9 mouse cellular contexts compared by ENCODE assay signal in genomic region chr15:80257602-80258239, GRCm38 (mm10). TPM values are rescaled to one million over a fixed set of nuclear protein-coding genes. Genes with fewer than 3 reads are reported as not detected.
A peak's percentile ranks its signal among the peaks of the same experiment; 100 is the strongest.
DNase-seq lines count a peak whose midpoint lies in the region; ATAC-seq lines count a peak whose summit lies in the region.
"Had no signal": no experiment of that assay in that cellular context is flagged by ENCODE, and none has a peak within 500 bp of the region (broad histone marks: within the 10 kb centered on the region; RNA-seq: fewer than 3 reads in every experiment).

No protein-coding gene starts in this region.

- peak overlapping the region; percentile 58 for H3K9ac ChIP-seq in heart, embryonic 11.5 days (ENCODE audit: low read depth, low read length)
- H3K9ac ChIP-seq in forebrain, embryonic 16.5 days (replicated peaks; ENCODE audit: low read depth, low read length): no peak overlapping the region
- H3K9ac ChIP-seq in liver, embryonic 13.5 days: peak overlapping the region; percentile 99

- peak overlapping the region; percentile 99 for H3K27ac ChIP-seq in heart, embryonic 11.5 days (ENCODE audit: low read depth, low read length)
- peak overlapping the region; percentile 24; the same call in 1 of the 2 replicates for H3K27ac ChIP-seq in forebrain, embryonic 16.5 days (ENCODE audit: low read length)
- H3K27ac ChIP-seq in liver, embryonic 13.5 days: peak overlapping the region; percentile 99

- peaks cover 14% of the 10 kb centered on the region for H3K36me3 ChIP-seq in heart, embryonic 11.5 days (ENCODE audit: control insufficient read depth, insufficient read depth, low read length)
- peaks cover 14% of the 10 kb centered on the region for H3K36me3 ChIP-seq in forebrain, embryonic 16.5 days (ENCODE audit: control insufficient read depth, insufficient read depth)
- peaks cover 67% of the 10 kb centered on the region for H3K36me3 ChIP-seq in liver, embryonic 13.5 days

- H3K9me3 ChIP-seq in heart, embryonic 11.5 days (replicated peaks; ENCODE audit: control insufficient read depth, low read length): no peaks in the 10 kb centered on the region
- H3K9me3 ChIP-seq in forebrain, embryonic 16.5 days (ENCODE audit: control insufficient read depth, low read length): no peaks in the 10 kb centered on the region
- no peaks in the 10 kb centered on the region for H3K9me3 ChIP-seq in liver, embryonic 13.5 days (replicated peaks)

- no peak for DNase-seq in heart, adult 9 months (ENCODE audit: low spot score in 2 of 2)
- peak; percentile 66 for DNase-seq in NIH3T3 (ENCODE audit: low read depth)
- DNase-seq in liver, embryonic 13.5 days: no peak
- peak; percentile 74 for DNase-seq in skeletal muscle tissue, adult 2 months (ENCODE audit: low read depth, low spot score)
- DNase-seq in layer of hippocampus, adult 11-12 months (ENCODE audit: low spot score): no peak
- no peak for DNase-seq in spleen, adult 12 weeks (ENCODE audit: low spot score)

- peak overlapping the region; percentile 84 for H3K4me2 ChIP-seq in heart, embryonic 11.5 days
- peak overlapping the region; percentile 78 for H3K4me2 ChIP-seq in forebrain, embryonic 16.5 days (ENCODE audit: low read length)
- H3K4me2 ChIP-seq in liver, embryonic 13.5 days: peak overlapping the region; percentile 94

- 37% methylated on average over 4 of the region's 4 CpGs for WGBS in heart, embryonic 11.5 days (ENCODE audit: insufficient replicate concordance)
- 17% methylated on average over 4 of the region's 4 CpGs for WGBS in forebrain, embryonic 16.5 days
- 25% methylated on average over 4 of the region's 4 CpGs for WGBS in liver, embryonic 13.5 days (ENCODE audit: insufficient replicate concordance)

- H3K27me3 ChIP-seq in heart, embryonic 11.5 days (ENCODE audit: control insufficient read depth, insufficient read depth, low read length): no peaks in the 10 kb centered on the region
- no peaks in the 10 kb centered on the region for H3K27me3 ChIP-seq in forebrain, embryonic 16.5 days (replicated peaks; ENCODE audit: control insufficient read depth, insufficient read depth, low read length)
- no peaks in the 10 kb centered on the region for H3K27me3 ChIP-seq in liver, embryonic 13.5 days

- peaks cover 21% of the 10 kb centered on the region for H3K4me1 ChIP-seq in heart, embryonic 11.5 days (ENCODE audit: control insufficient read depth, insufficient read depth, low read length)
- H3K4me1 ChIP-seq in forebrain, embryonic 16.5 days (replicated peaks; ENCODE audit: control insufficient read depth, insufficient read depth, low read length): peaks cover 40% of the 10 kb centered on the region
- peaks cover 78% of the 10 kb centered on the region for H3K4me1 ChIP-seq in liver, embryonic 13.5 days (replicated peaks)

- no peak for ATAC-seq in heart, embryonic 11.5 days (replicated peaks; ENCODE audit: insufficient number of reproducible peaks, low FRiP score, low TSS enrichment)
- no peak for ATAC-seq in forebrain, embryonic 16.5 days
- ATAC-seq in liver, embryonic 13.5 days (ENCODE audit: low read depth): no peak

- H3K4me3 ChIP-seq in heart, embryonic 11.5 days (ENCODE audit: low read depth, low read length): peak overlapping the region; percentile 98
- H3K4me3 ChIP-seq in forebrain, embryonic 16.5 days (replicated peaks; ENCODE audit: low read length): no peak overlapping the region
- H3K4me3 ChIP-seq in liver, embryonic 13.5 days (replicated peaks): peak overlapping the region; percentile 79

RNA-seq across cellular contexts. Expression of gene Atf4, which starts 2.7 kb away (rescaled TPM):
- polyA plus RNA-seq in heart, embryonic 11.5 days (2014; fragmentation: Nextera tagmentation; extraction: Ambion mirVana): 90.2 and 94.4 TPM in 2 replicates
- 122 and 139 TPM in 2 replicates for polyA plus RNA-seq in forebrain, embryonic 16.5 days (2015; fragmentation: Nextera tagmentation; extraction: Ambion mirVana)
- polyA plus RNA-seq in liver, embryonic 13.5 days (2015; fragmentation: Nextera tagmentation; extraction: Ambion mirVana): 138 and 152 TPM in 2 replicates

RNA-seq across cellular contexts. Expression of gene Rps19bp1, which starts 6.4 kb away (rescaled TPM):
- polyA plus RNA-seq in heart, embryonic 11.5 days (2014; fragmentation: Nextera tagmentation; extraction: Ambion mirVana): 48.1 and 53.8 TPM in 2 replicates
- polyA plus RNA-seq in forebrain, embryonic 16.5 days (2015; fragmentation: Nextera tagmentation; extraction: Ambion mirVana): 60.6 and 65.5 TPM in 2 replicates
- 39.6 and 41.9 TPM in 2 replicates for polyA plus RNA-seq in liver, embryonic 13.5 days (2015; fragmentation: Nextera tagmentation; extraction: Ambion mirVana)

RNA-seq across cellular contexts. Expression of gene AC140267.1, which starts 22.1 kb away (rescaled TPM):
- polyA plus RNA-seq in heart, embryonic 11.5 days (2014; fragmentation: Nextera tagmentation; extraction: Ambion mirVana): not detected in 2 replicates
- 4.1 TPM in 1 of 2 replicates, not detected in the other for polyA plus RNA-seq in forebrain, embryonic 16.5 days (2015; fragmentation: Nextera tagmentation; extraction: Ambion mirVana)
- polyA plus RNA-seq in liver, embryonic 13.5 days (2015; fragmentation: Nextera tagmentation; extraction: Ambion mirVana): not detected in 2 replicates
- polyA plus RNA-seq: spleen, adult 2 months had no signal

RNA-seq across cellular contexts. Expression of gene Mief1, which starts 23.9 kb away (rescaled TPM):
- 26.8 and 29.5 TPM in 2 replicates for polyA plus RNA-seq in heart, embryonic 11.5 days (2014; fragmentation: Nextera tagmentation; extraction: Ambion mirVana)
- polyA plus RNA-seq in forebrain, embryonic 16.5 days (2015; fragmentation: Nextera tagmentation; extraction: Ambion mirVana): 42.7 and 42.9 TPM in 2 replicates
- 18.4 and 21.5 TPM in 2 replicates for polyA plus RNA-seq in liver, embryonic 13.5 days (2015; fragmentation: Nextera tagmentation; extraction: Ambion mirVana)

RNA-seq across cellular contexts. Expression of gene Cacna1i, which starts 29.3 kb away (rescaled TPM):
- 0.01 TPM in 1 of 2 replicates, not detected in the other for polyA plus RNA-seq in heart, embryonic 11.5 days (2014; fragmentation: Nextera tagmentation; extraction: Ambion mirVana)
- polyA plus RNA-seq in forebrain, embryonic 16.5 days (2015; fragmentation: Nextera tagmentation; extraction: Ambion mirVana): 0.42 and 0.60 TPM in 2 replicates
- not detected in 2 replicates for polyA plus RNA-seq in liver, embryonic 13.5 days (2015; fragmentation: Nextera tagmentation; extraction: Ambion mirVana)

Comparison
In these comparisons a context has a peak if more than half of its experiments do, and no peak if none do; other contexts are left out.
1. H3K27ac ChIP-seq: peak in every context shown above with its lines; median percentile 99 in heart, embryonic 11.5 days; 99 in liver, embryonic 13.5 days; 24 in forebrain, embryonic 16.5 days.
2. DNase-seq: peak in NIH3T3 (single experiment) and skeletal muscle tissue, adult 2 months (single experiment); none in heart, adult 9 months (0 of 2), liver, embryonic 13.5 days (single experiment), layer of hippocampus, adult 11-12 months (single experiment) and spleen, adult 12 weeks (single experiment).
3. Peak in every context shown above with its lines, with median percentiles within 50 percentile points of each other: H3K4me2 ChIP-seq.